Mouse (Mus musculus): Measurements from ENCODE around the gene Crebl2. TPM values are rescaled to one million over a fixed set of nuclear protein-coding genes. Genes with fewer than 3 reads are reported as not detected.

Gene Crebl2
- polyA plus RNA-seq, 1 experiment from 2014 or later = 1.8 TPM

- peak overlapping the region; percentile 50 for H3K4me3 ChIP-seq (ENCODE audit: low read depth, low read length)
- H3K4me2 ChIP-seq (ENCODE audit: low read length) = peak overlapping the region; percentile 52
- H3K36me3 ChIP-seq (ENCODE audit: control insufficient read depth, insufficient read depth, low read length) = peaks cover 13% of the 10 kb centered on the region; the same call in 1 of the 2 replicates
- ATAC-seq (no peak), DNase-seq (ENCODE audit: low spot score) (no peak)
- H3K27ac ChIP-seq (ENCODE audit: low read depth, low read length) = peak overlapping the region; percentile 85; the same call in 1 of the 2 replicates
- H3K4me1 ChIP-seq (ENCODE audit: control insufficient read depth, insufficient read depth, low read length) = peaks cover 30% of the 10 kb centered on the region
- no peaks in the 10 kb centered on the region for H3K27me3 ChIP-seq (replicated peaks; ENCODE audit: control insufficient read depth, insufficient read depth, low read length)
- 76% methylated on average over 8 of the region's 8 CpGs for whole genome bisulfite sequencing
- no peaks in the 10 kb centered on the region for H3K9me3 ChIP-seq (replicated peaks; ENCODE audit: control insufficient read depth, low read length)
- peak overlapping the region; percentile 75 for H3K9ac ChIP-seq (ENCODE audit: low read length)
Observed at GRCm38 (mm10) chr6:134886475-134886874, 56.5 kb downstream of the Crebl2 start.

- Histone ChIP-seq H3K27me3 (replicated peaks; ENCODE audit: control insufficient read depth, insufficient read depth, low read length) (no peaks in the 10 kb centered on the region), H3K9ac (ENCODE audit: low read length) (peak overlapping the region; percentile 75), H3K36me3 (ENCODE audit: control insufficient read depth, insufficient read depth, low read length) (peaks cover 11% of the 10 kb centered on the region; the same call in 1 of the 2 replicates), H3K27ac (ENCODE audit: low read depth, low read length) (peak overlapping the region; percentile 85; the same call in 1 of the 2 replicates), H3K4me3 (ENCODE audit: low read depth, low read length) (peak overlapping the region; percentile 50), H3K4me2 (ENCODE audit: low read length) (peak overlapping the region; percentile 52), H3K9me3 (replicated peaks; ENCODE audit: control insufficient read depth, low read length) (no peaks in the 10 kb centered on the region), H3K4me1 (ENCODE audit: control insufficient read depth, insufficient read depth, low read length) (peaks cover 30% of the 10 kb centered on the region)
- ATAC-seq (0 out of 2 replicates have a peak, but pooled peaks have one; percentile 8), DNase-seq (ENCODE audit: low spot score) (peak; percentile 45)
- 8% methylated on average over 5 of the region's 5 CpGs for WGBS
Observed at GRCm38 (mm10) chr6:134887008-134887407, 57.1 kb downstream of the Crebl2 start.

DNA sequence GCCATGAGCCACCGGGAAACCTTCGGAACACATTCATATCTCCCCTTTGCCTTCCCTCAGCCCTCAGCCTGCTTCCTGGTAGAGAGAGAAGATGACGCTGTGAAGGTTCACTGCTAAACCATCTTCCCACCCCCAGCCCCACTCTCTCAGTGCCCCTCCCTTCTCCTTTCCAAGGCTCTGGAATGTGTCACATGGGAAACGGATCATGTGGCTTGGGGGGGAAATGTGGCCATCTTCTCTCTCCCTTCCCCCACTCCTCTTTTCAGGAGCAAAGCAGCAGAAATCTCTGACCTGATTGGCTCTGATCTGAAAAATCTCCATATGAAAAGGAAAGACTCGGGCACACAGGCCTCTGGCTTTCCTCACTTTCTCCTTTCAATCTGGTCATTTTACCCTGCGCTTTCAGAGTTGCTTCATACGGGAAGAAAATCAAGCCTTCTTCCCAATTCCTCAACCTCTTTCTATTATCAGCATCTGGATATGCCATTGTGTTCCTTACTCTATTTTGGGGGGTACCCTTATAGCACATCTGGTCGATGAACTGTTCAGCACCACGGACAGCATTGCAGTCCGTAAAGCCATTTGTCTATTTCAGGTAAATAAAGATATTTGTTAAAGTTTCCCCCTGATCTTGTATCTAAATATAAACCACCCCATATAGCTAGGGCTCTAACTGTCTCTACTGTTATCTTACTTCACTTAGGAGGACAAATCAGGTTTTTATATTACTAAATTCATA lies 57.9 kb downstream of the Crebl2 start:
- H3K36me3 ChIP-seq (ENCODE audit: control insufficient read depth, insufficient read depth, low read length) = 0 out of 2 replicates have a peak, but pooled peaks cover 2% of the 10 kb centered on the region
- no peaks in the 10 kb centered on the region for H3K9me3 ChIP-seq (replicated peaks; ENCODE audit: control insufficient read depth, low read length)
- H3K4me1 ChIP-seq (ENCODE audit: control insufficient read depth, insufficient read depth, low read length) = peaks cover 30% of the 10 kb centered on the region
- peak overlapping the region; percentile 75 for H3K9ac ChIP-seq (ENCODE audit: low read length)
- DNase-seq (ENCODE audit: low spot score) (peak; percentile 98), ATAC-seq (peak; percentile 93)
- peak overlapping the region; percentile 52 for H3K4me2 ChIP-seq (ENCODE audit: low read length)
- no peaks in the 10 kb centered on the region for H3K27me3 ChIP-seq (replicated peaks; ENCODE audit: control insufficient read depth, insufficient read depth, low read length)
- WGBS = under 1% methylated on average over 10 of the region's 10 CpGs
- H3K4me3 ChIP-seq (ENCODE audit: low read depth, low read length) = peak overlapping the region; percentile 50
- H3K27ac ChIP-seq (ENCODE audit: low read depth, low read length) = peak overlapping the region; percentile 85

- H3K9ac ChIP-seq (ENCODE audit: low read length) = peak overlapping the region; percentile 75
- ATAC-seq = peak; percentile 68
- H3K27me3 ChIP-seq (replicated peaks; ENCODE audit: control insufficient read depth, insufficient read depth, low read length) = no peaks in the 10 kb centered on the region
- H3K4me1 ChIP-seq (ENCODE audit: control insufficient read depth, insufficient read depth, low read length) = peaks cover 30% of the 10 kb centered on the region
- WGBS = under 1% methylated on average over 4 of the region's 4 CpGs
- peak; percentile 82 for DNase-seq (ENCODE audit: low spot score)
- H3K4me2 ChIP-seq (ENCODE audit: low read length) = peak overlapping the region; percentile 52
- H3K27ac ChIP-seq (ENCODE audit: low read depth, low read length) = peak overlapping the region; percentile 85
- H3K4me3 ChIP-seq (ENCODE audit: low read depth, low read length) = peak overlapping the region; percentile 50; the same call in 1 of the 2 replicates
- H3K36me3 ChIP-seq (ENCODE audit: control insufficient read depth, insufficient read depth, low read length) = no peaks in the 10 kb centered on the region
- H3K9me3 ChIP-seq (replicated peaks; ENCODE audit: control insufficient read depth, low read length) = no peaks in the 10 kb centered on the region
Observed at GRCm38 (mm10) chr6:134888563-134889017, 58.6 kb downstream of the Crebl2 start.

- 79% methylated on average over 1 of the region's 1 CpGs for WGBS
Observed at GRCm38 (mm10) chr6:134889763-134890162, 59.8 kb downstream of the Crebl2 start.

DNA sequence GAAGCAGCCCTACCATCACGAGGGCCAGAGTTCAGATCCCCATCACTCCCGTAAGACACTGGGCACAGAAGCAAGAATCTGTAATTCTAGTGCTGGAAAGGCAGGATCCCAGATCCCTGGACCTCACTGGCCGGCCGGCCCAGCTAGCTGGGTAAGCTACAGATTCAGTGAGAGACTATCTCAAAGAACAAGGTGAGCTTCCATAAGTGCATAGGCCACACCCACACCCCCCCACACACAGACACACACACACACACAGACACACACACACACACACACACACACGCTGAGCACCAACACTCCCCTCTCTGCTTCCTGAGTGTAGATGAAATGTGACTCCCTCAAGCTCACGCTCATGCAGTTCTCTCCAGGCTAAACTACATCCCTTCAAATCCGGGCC lies 60.5 kb downstream of the Crebl2 start:
- no peak overlapping the region for H3K4me2 ChIP-seq (ENCODE audit: low read length)
- H3K9me3 ChIP-seq (replicated peaks; ENCODE audit: control insufficient read depth, low read length) = no peaks in the 10 kb centered on the region
- no peak for ATAC-seq
- no peak for DNase-seq (ENCODE audit: low spot score)
- WGBS = 92% methylated on average over 7 of the region's 7 CpGs
- no peaks in the 10 kb centered on the region for H3K27me3 ChIP-seq (replicated peaks; ENCODE audit: control insufficient read depth, insufficient read depth, low read length)
- no peak overlapping the region for H3K9ac ChIP-seq (ENCODE audit: low read length)
- no peak overlapping the region for H3K4me3 ChIP-seq (ENCODE audit: low read depth, low read length)
- no peak overlapping the region for H3K27ac ChIP-seq (ENCODE audit: low read depth, low read length)
- 0 out of 2 replicates have a peak, but pooled peaks cover 3% of the 10 kb centered on the region for H3K36me3 ChIP-seq (ENCODE audit: control insufficient read depth, insufficient read depth, low read length)
- H3K4me1 ChIP-seq (ENCODE audit: control insufficient read depth, insufficient read depth, low read length) = peaks cover 22% of the 10 kb centered on the region

More at GRCm38 (mm10) chr6:134889763-134890162, 59.8 kb downstream of the Crebl2 start:
- no peaks in the 10 kb centered on the region for H3K27me3 ChIP-seq (replicated peaks; ENCODE audit: control insufficient read depth, insufficient read depth, low read length)
- no peak overlapping the region; the same call in 1 of the 2 replicates for H3K27ac ChIP-seq (ENCODE audit: low read depth, low read length)
- no peak for DNase-seq (ENCODE audit: low spot score)
- no peak overlapping the region for H3K4me2 ChIP-seq (ENCODE audit: low read length)
- no peak for ATAC-seq
- peaks cover 27% of the 10 kb centered on the region for H3K4me1 ChIP-seq (ENCODE audit: control insufficient read depth, insufficient read depth, low read length)
- H3K9ac ChIP-seq (ENCODE audit: low read length) = no peak overlapping the region
- 0 out of 2 replicates have a peak, but pooled peaks cover 3% of the 10 kb centered on the region for H3K36me3 ChIP-seq (ENCODE audit: control insufficient read depth, insufficient read depth, low read length)
- H3K9me3 ChIP-seq (replicated peaks; ENCODE audit: control insufficient read depth, low read length) = no peaks in the 10 kb centered on the region
- H3K4me3 ChIP-seq (ENCODE audit: low read depth, low read length) = no peak overlapping the region

- no peak for DNase-seq (ENCODE audit: low spot score)
- 61% methylated on average over 15 of the region's 15 CpGs for WGBS
- peak overlapping the region; percentile 57 for H3K4me3 ChIP-seq (ENCODE audit: low read depth, low read length)
- H3K27ac ChIP-seq (ENCODE audit: low read depth, low read length) = no peak overlapping the region
- no peak for ATAC-seq
- H3K9me3 ChIP-seq (replicated peaks; ENCODE audit: control insufficient read depth, low read length) = no peaks in the 10 kb centered on the region
- H3K4me2 ChIP-seq (ENCODE audit: low read length) = peak overlapping the region; percentile 79
- 0 out of 2 replicates have a peak, but pooled peaks cover 3% of the 10 kb centered on the region for H3K36me3 ChIP-seq (ENCODE audit: control insufficient read depth, insufficient read depth, low read length)
- peaks cover 12% of the 10 kb centered on the region; the same call in 1 of the 2 replicates for H3K4me1 ChIP-seq (ENCODE audit: control insufficient read depth, insufficient read depth, low read length)
- peak overlapping the region; percentile 91 for H3K9ac ChIP-seq (ENCODE audit: low read length)
- H3K27me3 ChIP-seq (replicated peaks; ENCODE audit: control insufficient read depth, insufficient read depth, low read length) = no peaks in the 10 kb centered on the region
Observed at GRCm38 (mm10) chr6:134896570-134897436, 66.8 kb downstream of the Crebl2 start.

DNA sequence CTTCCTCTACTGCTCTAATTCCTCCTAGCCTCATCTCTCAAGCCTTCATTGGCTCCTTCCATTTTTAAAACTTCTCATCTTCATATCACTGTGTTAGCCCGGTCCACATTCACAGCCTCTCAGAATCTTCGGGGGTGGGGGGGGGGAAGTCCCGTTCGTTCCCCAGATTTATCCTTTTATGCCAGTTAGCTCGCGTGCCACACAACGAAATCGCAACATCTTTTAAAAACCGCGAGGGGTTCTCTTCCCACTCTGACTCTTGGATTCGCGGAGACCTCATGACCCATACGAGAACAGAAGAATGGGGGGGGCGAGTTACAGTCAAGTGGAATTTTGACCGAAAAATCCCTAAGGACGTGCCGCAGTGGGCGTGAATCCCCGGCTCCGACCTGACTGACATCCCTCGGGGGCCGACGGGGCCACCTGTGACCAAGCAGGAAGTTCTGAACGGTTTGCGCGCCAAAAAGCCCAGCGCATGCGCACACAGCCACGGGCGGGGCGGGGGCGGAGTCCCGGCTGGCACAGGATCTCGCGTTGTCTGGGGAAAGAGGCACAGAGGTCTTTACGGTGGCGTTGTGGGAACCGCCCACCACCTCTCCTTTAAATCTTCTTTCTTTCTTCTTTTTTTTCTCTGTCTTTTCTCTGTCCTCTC lies 67.6 kb downstream of the Crebl2 start:
- Histone ChIP-seq H3K4me2 (ENCODE audit: low read length) (peak overlapping the region; percentile 79), H3K36me3 (ENCODE audit: control insufficient read depth, insufficient read depth, low read length) (0 out of 2 replicates have a peak, but pooled peaks cover 3% of the 10 kb centered on the region), H3K27ac (ENCODE audit: low read depth, low read length) (peak overlapping the region; percentile 99), H3K9ac (ENCODE audit: low read length) (peak overlapping the region; percentile 91), H3K27me3 (replicated peaks; ENCODE audit: control insufficient read depth, insufficient read depth, low read length) (no peaks in the 10 kb centered on the region), H3K4me3 (ENCODE audit: low read depth, low read length) (peak overlapping the region; percentile 57), H3K9me3 (replicated peaks; ENCODE audit: control insufficient read depth, low read length) (no peaks in the 10 kb centered on the region), H3K4me1 (ENCODE audit: control insufficient read depth, insufficient read depth, low read length) (peaks cover 12% of the 10 kb centered on the region; the same call in 1 of the 2 replicates)
- 1% methylated on average over 38 of the region's 38 CpGs for WGBS
- ATAC-seq = peak; percentile 93
- DNase-seq (ENCODE audit: low spot score) = peak; percentile 95
